Mouse (Mus musculus) large intestine, adult 2 months (tissue): Measurements from ENCODE around the gene Mapk1ip1l. TPM values are rescaled to one million over a fixed set of nuclear protein-coding genes. Genes with fewer than 3 reads are reported as not detected.

Experiments
- DNase-seq: peaks from one replicate; pipeline ENCODE4 v3.0.0-alpha.2; 2012; ENCODE audit warnings: low read depth, low spot score
- WGBS: fragments of 180-500 bp; shearing (Covaris S2); methylation state at CpG from one replicate; pipeline ENCODE4 v1.1.7; 2018; 5-methylcytosine and 5-hydroxymethylcytosine counted together
- polyA plus RNA-seq: library from polyadenylated mRNA; depleted of rRNA; stranded (reverse); fragments of >200 nt; gene quantifications from 2 replicates; pipeline ENCODE4 v1.2.3, GENCODE M21; 2012; rRNA removed

Mapk1ip1l gene
- polyA plus RNA-seq, 1 experiment, result 33.5 TPM

DNA sequence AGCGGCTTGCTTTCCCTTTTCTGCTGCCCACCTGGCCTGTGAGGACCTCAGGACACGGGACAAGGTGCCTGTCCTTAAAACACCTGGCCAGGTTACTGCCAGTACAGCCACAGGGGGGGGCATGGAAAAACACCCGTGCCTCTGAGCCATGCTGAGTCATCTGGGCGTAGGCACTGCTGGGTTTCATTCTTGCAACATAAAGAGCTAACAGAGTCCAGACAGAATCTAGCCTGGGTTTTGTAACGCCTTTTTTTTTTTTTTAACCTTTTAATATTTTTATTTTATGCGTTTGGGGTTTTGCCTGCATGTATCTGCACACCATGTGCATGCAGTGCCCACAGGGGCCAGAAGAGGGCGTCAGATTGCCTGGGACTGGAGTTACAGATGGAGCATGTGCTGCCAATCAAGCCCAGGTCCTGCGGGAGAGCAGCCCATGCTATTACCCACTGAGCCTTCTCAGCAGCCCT lies 56.1 kb downstream of the Mapk1ip1l start:
- no peak for DNase-seq
- WGBS, result 31% methylated on average over 8 of the region's 8 CpGs

- 53% methylated on average over 5 of the region's 5 CpGs for WGBS
- DNase-seq, result no peak
These were observed 56.9 kb downstream of the Mapk1ip1l start for GRCm38 (mm10) chr14:47354948-47355347.

DNA sequence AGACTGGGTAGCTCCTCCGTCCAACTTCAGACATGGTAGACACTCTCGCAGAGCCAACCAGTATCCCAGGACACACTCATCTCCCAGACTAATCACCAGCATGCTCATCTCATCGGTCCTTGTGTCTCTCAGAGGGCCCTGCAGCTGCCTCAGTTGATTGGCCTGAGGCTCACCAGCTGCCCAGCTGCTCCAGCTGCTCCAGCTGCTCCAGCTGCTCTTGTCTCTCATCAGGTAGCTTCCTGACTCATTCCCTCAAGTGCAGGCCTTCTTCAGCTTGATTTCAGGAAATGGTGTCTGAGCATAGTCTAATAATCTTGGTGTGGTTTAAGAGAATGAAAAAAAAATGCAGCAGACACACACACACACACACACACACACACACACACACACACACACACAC lies 58.6 kb downstream of the Mapk1ip1l start:
- WGBS, result 88% methylated on average over 3 of the region's 3 CpGs
- no peak for DNase-seq

DNA sequence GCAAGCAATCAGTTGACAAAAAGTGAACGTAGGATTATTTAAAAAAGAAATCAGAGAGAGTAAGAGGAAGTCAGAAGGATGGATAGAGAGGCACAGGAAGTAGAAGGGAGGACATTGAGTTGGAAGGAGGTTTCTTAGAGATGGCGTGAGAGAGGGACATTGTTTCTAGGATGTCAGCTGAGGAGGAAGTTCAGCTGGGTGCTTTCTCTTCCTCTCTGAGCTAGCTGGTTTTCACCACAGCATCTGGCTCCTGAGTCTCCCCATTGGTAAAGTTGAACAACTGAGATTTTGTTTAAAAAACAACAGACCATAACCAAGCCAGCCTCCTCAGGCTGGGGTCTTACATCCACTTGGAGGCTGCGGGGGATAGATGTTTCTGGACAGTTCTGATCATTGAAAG lies 61.5 kb downstream of the Mapk1ip1l start:
- DNase-seq, result no peak
- WGBS, result 51% methylated on average over 3 of the region's 3 CpGs

DNA sequence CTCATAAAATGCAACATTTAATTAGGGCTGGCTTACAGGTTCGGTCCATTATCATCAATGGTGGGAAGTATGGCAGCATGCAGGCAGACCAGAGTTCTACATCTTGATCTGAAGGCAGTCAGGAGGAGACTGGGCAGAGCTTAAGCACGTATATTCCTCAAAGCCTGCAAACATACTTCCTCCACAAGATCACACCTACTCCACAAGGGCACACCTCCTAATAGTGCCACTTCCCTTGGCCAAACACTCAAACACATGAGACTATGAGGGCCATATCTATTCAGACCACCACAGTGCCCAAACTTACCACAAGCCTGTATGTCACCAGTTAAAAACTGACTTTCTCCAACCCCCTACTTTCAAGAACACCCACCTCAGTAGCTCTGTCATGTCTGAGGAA lies 63.4 kb downstream of the Mapk1ip1l start:
- 69% methylated on average over 2 of the region's 2 CpGs for WGBS
- DNase-seq, result no peak

DNA sequence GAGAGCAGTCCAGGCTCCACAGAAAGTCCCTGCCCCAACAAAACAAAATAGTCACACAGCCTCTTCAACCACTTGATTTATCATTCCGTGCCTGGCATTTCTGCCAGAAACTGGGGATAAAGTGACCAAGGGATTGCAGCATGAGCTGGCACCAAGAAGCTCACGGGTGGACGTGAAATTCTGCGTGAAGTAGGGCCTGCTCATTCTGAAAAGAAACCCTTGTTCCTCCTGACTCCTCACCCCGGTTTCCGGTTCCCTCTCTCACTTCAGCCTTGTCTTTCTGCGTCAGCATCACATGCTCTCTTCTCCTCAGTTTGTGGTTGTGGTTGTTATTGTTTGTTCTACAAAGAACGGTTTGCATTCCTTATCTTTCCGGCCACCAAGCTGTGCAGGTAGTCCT lies 63.8 kb downstream of the Mapk1ip1l start:
- WGBS, result 82% methylated on average over 9 of the region's 9 CpGs
- DNase-seq, result no peak

DNA sequence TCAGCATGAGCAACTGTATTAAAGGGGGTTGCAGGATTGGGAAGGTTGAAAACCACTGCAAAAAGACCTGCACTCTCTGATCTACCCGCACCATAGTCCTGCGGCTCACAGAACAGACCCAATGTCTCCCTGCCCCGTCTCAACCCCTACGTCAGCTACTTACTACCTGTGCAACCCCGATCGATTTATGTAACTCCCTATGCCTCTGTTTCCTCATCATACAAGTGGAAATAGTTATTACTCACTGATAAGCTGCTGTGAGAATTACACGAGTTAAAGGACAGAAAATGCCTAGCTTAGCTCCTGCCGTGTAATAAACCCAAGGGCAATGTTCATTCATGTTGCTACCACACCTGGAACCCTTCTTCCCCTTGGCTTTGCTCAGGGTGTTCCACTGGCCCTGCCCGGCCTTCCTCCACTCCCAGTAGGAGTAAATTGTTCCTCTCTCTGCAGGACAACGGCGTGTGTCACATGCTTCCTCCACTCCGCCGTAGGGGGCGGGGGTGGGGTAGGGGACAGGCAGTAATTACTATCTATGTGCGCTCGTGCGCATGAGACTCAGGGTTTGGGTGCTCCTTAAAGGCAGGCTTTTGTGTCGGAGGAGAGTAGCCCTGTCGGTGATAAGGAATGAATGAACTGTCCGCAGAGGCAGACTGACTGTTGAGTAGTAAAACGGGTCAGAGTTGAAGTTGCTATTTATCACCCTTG lies 66.8 kb downstream of the Mapk1ip1l start:
- peak; percentile 78 for DNase-seq

DNA sequence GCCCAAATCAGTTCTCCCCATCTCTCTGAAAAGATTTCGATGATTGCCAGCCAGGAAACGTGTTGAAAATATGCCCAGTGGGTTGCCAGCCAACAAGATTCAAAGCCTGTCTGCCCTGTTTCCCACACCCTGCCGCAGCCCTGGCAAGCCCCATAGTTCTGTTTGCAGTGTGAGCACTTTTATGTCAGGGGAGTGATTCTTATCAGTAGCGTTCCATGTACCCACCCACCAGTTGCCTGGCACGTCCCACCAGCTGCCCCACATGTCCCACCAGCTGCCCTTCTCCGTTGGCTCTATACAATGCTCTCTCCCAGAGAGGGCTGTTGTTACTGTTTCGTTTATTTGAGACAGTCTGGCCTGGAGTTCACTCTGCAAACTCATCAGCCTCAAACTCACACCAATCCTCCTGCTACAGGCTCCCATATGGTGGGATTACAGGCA lies 68.8 kb downstream of the Mapk1ip1l start:
- 11% methylated on average over 7 of the region's 7 CpGs for WGBS
- peak; percentile 78 for DNase-seq

More for the DNA sequence above, 66.8 kb downstream of the Mapk1ip1l start:
- WGBS, result 12% methylated on average over 21 of the region's 21 CpGs

GRCm38 (mm10) chr14:47367461-47367860 lies 69.4 kb downstream of the Mapk1ip1l start, which contains the start of gene Lgals3:
TSS of gene Lgals3 (plus strand) at chr14:47367751.
- 30% methylated on average over 9 of the region's 9 CpGs for WGBS
- no peak for DNase-seq

DNA sequence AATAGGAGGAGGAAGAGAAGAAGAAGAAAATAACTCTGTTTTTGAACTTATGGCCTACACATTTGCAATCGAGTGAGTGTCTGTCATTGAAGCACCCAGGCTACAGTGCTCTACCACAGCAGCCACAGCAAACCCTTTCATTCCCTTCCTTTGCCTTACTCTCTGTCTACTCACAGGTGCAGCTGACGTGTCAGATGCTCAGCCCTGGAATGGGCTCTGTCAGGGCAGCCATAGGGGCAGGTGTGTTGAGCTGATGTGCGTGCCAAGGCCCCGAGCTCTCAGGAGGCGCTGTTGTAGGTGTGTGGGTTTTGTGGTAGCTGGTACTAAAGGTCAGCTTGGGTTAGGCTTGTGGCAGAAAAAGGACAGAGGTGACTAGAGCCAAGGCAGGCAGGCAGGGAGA lies 71.7 kb downstream of the Mapk1ip1l start:
- 49% methylated on average over 5 of the region's 5 CpGs for WGBS
- no peak for DNase-seq

GRCm38 (mm10) chr14:47370790-47371189 lies 72.7 kb downstream of the Mapk1ip1l start:
- 34% methylated on average over 3 of the region's 3 CpGs for WGBS

DNA sequence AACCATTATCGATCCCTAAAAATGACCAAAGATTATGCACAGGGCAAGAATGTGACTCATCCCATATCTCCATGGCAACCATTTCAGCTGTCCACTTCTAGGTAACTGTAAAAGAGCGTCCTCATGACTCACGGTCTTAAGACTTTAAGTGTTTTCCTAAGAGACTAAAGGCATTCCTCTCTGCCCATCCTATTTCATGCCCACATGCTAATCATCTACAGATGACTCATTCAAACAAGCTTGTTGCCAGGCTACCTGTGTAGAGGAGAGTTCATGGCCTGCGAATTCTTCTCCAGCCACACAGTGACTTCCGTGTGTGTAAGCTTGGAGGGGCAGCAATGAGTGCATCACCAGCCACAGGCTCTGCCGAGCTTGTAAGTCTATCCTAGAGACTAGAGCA lies 73.6 kb downstream of the Mapk1ip1l start:
- WGBS, result 22% methylated on average over 6 of the region's 6 CpGs
- peak; percentile 96 for DNase-seq

More at GRCm38 (mm10) chr14:47370790-47371189, 72.7 kb downstream of the Mapk1ip1l start:
- no peak for DNase-seq

Other genes with a start within 250 kb of the Mapk1ip1l start
- 13.5 and 19.5 TPM in 2 replicates for gene Gch1, start 108.9 kb upstream of the Mapk1ip1l start, polyA plus RNA-seq
- gene Wdhd1, start 21.4 kb upstream of the Mapk1ip1l start, polyA plus RNA-seq, result 3.3 and 4.6 TPM in 2 replicates
- gene Socs4, start 21.3 kb upstream of the Mapk1ip1l start, polyA plus RNA-seq, result 3.2 and 6.0 TPM in 2 replicates
- 537 and 642 TPM in 2 replicates for gene Lgals3, start 69.5 kb downstream of the Mapk1ip1l start, polyA plus RNA-seq
- 4.8 and 5.0 TPM in 2 replicates for gene Dlgap5, start 120.1 kb downstream of the Mapk1ip1l start, polyA plus RNA-seq
- gene Fbxo34, start 152.2 kb downstream of the Mapk1ip1l start, polyA plus RNA-seq, result 16.6 and 29.5 TPM in 2 replicates